Mouse (Mus musculus) liver, embryonic 12.5 days (tissue): ENCODE results near the gene Pkn3. TPM values are rescaled to one million over a fixed set of nuclear protein-coding genes. Genes with fewer than 3 reads are reported as not detected.
"Not testable (repeated sequence)": the region's sequence is repeated elsewhere in the genome, so short reads cannot be mapped to it uniquely, and the experiment has no call there.

Source experiments
- ATAC-seq: fragments of 200-750 bp; cut with Nextera tagmentation; 2 replicates; pipeline ENCODE4 v1.8.0; 2017; ENCODE audit warnings: moderate number of reproducible peaks, mild to moderate bottlenecking, moderate library complexity
- H3K27ac ChIP-seq: fragments of 300-500 bp; sonication (generic); 2 replicates; pipeline ENCODE4 v1.5.1; 2016; ENCODE audit warnings: mild to moderate bottlenecking
- H3K27me3 ChIP-seq: fragments of 300-500 bp; sonication (generic); replicated peaks from 2 replicates; pipeline ENCODE4 v1.6.1; 2016; ENCODE audit warnings: mild to moderate bottlenecking, moderate library complexity
- H3K36me3 ChIP-seq: fragments of 300-500 bp; sonication (generic); 2 replicates; pipeline ENCODE4 v1.6.1; 2016; ENCODE audit warnings: mild to moderate bottlenecking, moderate library complexity
- H3K4me1 ChIP-seq: fragments of 300-500 bp; sonication (generic); 2 replicates; pipeline ENCODE4 v1.6.1; 2016
- H3K4me2 ChIP-seq: fragments of 300-500 bp; sonication (generic); 2 replicates; pipeline ENCODE4 v1.6.1; 2016; ENCODE audit warnings: mild to moderate bottlenecking, moderate library complexity
- H3K4me3 ChIP-seq: fragments of 300-500 bp; sonication (generic); 2 replicates; pipeline ENCODE4 v1.5.1; 2016; ENCODE audit warnings: mild to moderate bottlenecking, moderate library complexity
- H3K9ac ChIP-seq: fragments of 300-500 bp; sonication (generic); 2 replicates; pipeline ENCODE4 v1.6.1; 2016; ENCODE audit warnings: mild to moderate bottlenecking, moderate library complexity
- H3K9me3 ChIP-seq: fragments of 300-500 bp; sonication (generic); replicated peaks from 2 replicates; pipeline ENCODE4 v1.6.1; 2016; ENCODE audit warnings: mild to moderate bottlenecking, moderate library complexity
- WGBS: fragments of 180-500 bp; shearing (Covaris S2); methylation state at CpG from one replicate; pipeline ENCODE4 v1.1.7; 2016; ENCODE audit not compliant: insufficient replicate concordance; 5-methylcytosine and 5-hydroxymethylcytosine counted together
- polyA plus RNA-seq: library from polyadenylated mRNA; unstranded; fragments of >200 nt; fragmentation: Nextera tagmentation; extraction: Ambion mirVana; gene quantifications from 2 replicates; pipeline ENCODE4 v1.2.1, GENCODE M21; 2016

The Pkn3 gene
- polyA plus RNA-seq, 1 experiment from 2014 or later: 5.1 TPM

- H3K36me3 ChIP-seq: peaks cover 58% of the 10 kb centered on the region
These were observed 34.0 kb downstream of the Pkn3 start for GRCm38 (mm10) chr2:30111500-30111899.

GRCm38 (mm10) chr2:30112564-30112963, 35.1 kb downstream of the Pkn3 start:
- H3K4me1 ChIP-seq: peaks cover 56% of the 10 kb centered on the region
- H3K4me3 ChIP-seq: no peak overlapping the region
- no peak overlapping the region for H3K4me2 ChIP-seq
- 0 out of 2 replicates have a peak overlapping the region, but pooled peaks have one; percentile 31 for H3K27ac ChIP-seq
- peaks cover 49% of the 10 kb centered on the region for H3K36me3 ChIP-seq
- no peak for ATAC-seq
- 0 out of 2 replicates have a peak overlapping the region, but pooled peaks have one; percentile 10 for H3K9ac ChIP-seq
- H3K27me3 ChIP-seq: no peaks in the 10 kb centered on the region
- WGBS: 42% methylated on average over 5 of the region's 5 CpGs
- H3K9me3 ChIP-seq: no peaks in the 10 kb centered on the region

More at GRCm38 (mm10) chr2:30111500-30111899, 34.0 kb downstream of the Pkn3 start:
- Histone ChIP-seq H3K27me3 (no peaks in the 10 kb centered on the region), H3K9ac (no peak overlapping the region), H3K9me3 (no peaks in the 10 kb centered on the region), H3K4me3 (no peak overlapping the region), H3K4me1 (peaks cover 51% of the 10 kb centered on the region), H3K27ac (peak overlapping the region; percentile 42; the same call in 1 of the 2 replicates), H3K4me2 (peak overlapping the region; percentile 15; the same call in 1 of the 2 replicates)
- 37% methylated on average over 2 of the region's 2 CpGs for WGBS
- ATAC-seq: peak; percentile 86

GRCm38 (mm10) chr2:30119641-30120051, 42.2 kb downstream of the Pkn3 start:
- H3K4me2 ChIP-seq: no peak overlapping the region
- H3K36me3 ChIP-seq: peaks cover 9% of the 10 kb centered on the region; the same call in 1 of the 2 replicates
- H3K4me1 ChIP-seq: peaks cover 24% of the 10 kb centered on the region
- no peak overlapping the region for H3K27ac ChIP-seq
- ATAC-seq: no peak
- WGBS: 64% methylated on average over 6 of the region's 6 CpGs
- H3K9me3 ChIP-seq: no peaks in the 10 kb centered on the region
- H3K27me3 ChIP-seq: no peaks in the 10 kb centered on the region
- no peak overlapping the region for H3K9ac ChIP-seq
- H3K4me3 ChIP-seq: no peak overlapping the region

- Histone ChIP-seq H3K9ac (no peak overlapping the region), H3K4me3 (no peak overlapping the region), H3K27ac (no peak overlapping the region), H3K27me3 (no peaks in the 10 kb centered on the region), H3K9me3 (no peaks in the 10 kb centered on the region), H3K4me2 (no peak overlapping the region), H3K4me1 (peaks cover 30% of the 10 kb centered on the region), H3K36me3 (peaks cover 9% of the 10 kb centered on the region; the same call in 1 of the 2 replicates)
- ATAC-seq: no peak
- WGBS: 79% methylated on average over 4 of the region's 4 CpGs
These were observed 42.8 kb downstream of the Pkn3 start for GRCm38 (mm10) chr2:30120269-30120668.

GRCm38 (mm10) chr2:30122766-30123165, 45.3 kb downstream of the Pkn3 start:
- no peaks in the 10 kb centered on the region for H3K9me3 ChIP-seq
- H3K27me3 ChIP-seq: no peaks in the 10 kb centered on the region
- peaks cover 9% of the 10 kb centered on the region; the same call in 1 of the 2 replicates for H3K36me3 ChIP-seq
- no peak for ATAC-seq
- no peak overlapping the region; the same call in 1 of the 2 replicates for H3K27ac ChIP-seq
- H3K4me2 ChIP-seq: peak overlapping the region; percentile 94; the same call in 1 of the 2 replicates
- 0 out of 2 replicates have a peak overlapping the region, but pooled peaks have one; percentile 9 for H3K9ac ChIP-seq
- no peak overlapping the region for H3K4me3 ChIP-seq
- peaks cover 23% of the 10 kb centered on the region for H3K4me1 ChIP-seq
- 76% methylated on average over 5 of the region's 5 CpGs for WGBS

GRCm38 (mm10) chr2:30123729-30124471, 46.4 kb downstream of the Pkn3 start:
- ATAC-seq: peak; percentile 45
- Histone ChIP-seq H3K9me3 (no peaks in the 10 kb centered on the region), H3K4me3 (peak overlapping the region; percentile 88), H3K4me1 (peaks cover 23% of the 10 kb centered on the region), H3K9ac (peak overlapping the region; percentile 94), H3K4me2 (peak overlapping the region; percentile 94), H3K27ac (peak overlapping the region; percentile 93), H3K27me3 (no peaks in the 10 kb centered on the region), H3K36me3 (peaks cover 9% of the 10 kb centered on the region; the same call in 1 of the 2 replicates)
- 2% methylated on average over 44 of the region's 44 CpGs for WGBS

GRCm38 (mm10) chr2:30124472-30125274, 47.2 kb downstream of the Pkn3 start, which contains the start of gene Zer1:
TSS of gene Zer1 (minus strand) at chr2:30124585.
- Histone ChIP-seq H3K27ac (peak within 1 kb of the TSS; percentile 93), H3K36me3 (peaks cover 9% of the 10 kb centered on the region; the same call in 1 of the 2 replicates), H3K9me3 (no peaks in the 10 kb centered on the region), H3K4me1 (peaks cover 24% of the 10 kb centered on the region), H3K4me3 (peak within 1 kb of the TSS; percentile 88), H3K27me3 (no peaks in the 10 kb centered on the region), H3K4me2 (peak within 1 kb of the TSS; percentile 94), H3K9ac (peak within 1 kb of the TSS; percentile 94)
- peak; percentile 97 for ATAC-seq
- whole genome bisulfite sequencing: 11% methylated on average over 31 of the region's 31 CpGs

GRCm38 (mm10) chr2:30128789-30129188, 51.3 kb downstream of the Pkn3 start:
- Histone ChIP-seq H3K9me3 (no peaks in the 10 kb centered on the region), H3K9ac (no peak overlapping the region), H3K4me3 (no peak overlapping the region), H3K4me1 (peaks cover 25% of the 10 kb centered on the region), H3K27ac (no peak overlapping the region), H3K27me3 (no peaks in the 10 kb centered on the region), H3K4me2 (no peak overlapping the region), H3K36me3 (no peaks in the 10 kb centered on the region)
- 24% methylated on average over 2 of the region's 2 CpGs for WGBS
- no peak for ATAC-seq

GRCm38 (mm10) chr2:30130156-30130555, 52.7 kb downstream of the Pkn3 start:
- no peak for ATAC-seq
- Histone ChIP-seq H3K4me3 (no peak overlapping the region), H3K4me1 (peaks cover 30% of the 10 kb centered on the region), H3K4me2 (no peak overlapping the region), H3K27ac (no peak overlapping the region), H3K9me3 (no peaks in the 10 kb centered on the region), H3K9ac (no peak overlapping the region), H3K27me3 (no peaks in the 10 kb centered on the region), H3K36me3 (no peaks in the 10 kb centered on the region; the same call in 1 of the 2 replicates)
- WGBS: 71% methylated on average over 4 of the region's 4 CpGs

GRCm38 (mm10) chr2:30131240-30131639, 53.8 kb downstream of the Pkn3 start:
- not testable (repeated sequence) for H3K27ac ChIP-seq, H3K9ac ChIP-seq, H3K4me3 ChIP-seq, ATAC-seq, H3K27me3 ChIP-seq, H3K36me3 ChIP-seq, H3K9me3 ChIP-seq, H3K4me2 ChIP-seq
- 74% methylated on average over 5 of the region's 5 CpGs for WGBS
- peaks cover 38% of the 10 kb centered on the region for H3K4me1 ChIP-seq

- Histone ChIP-seq H3K27ac (peak overlapping the region; percentile 93), H3K4me2 (peak overlapping the region; percentile 87), H3K4me1 (peaks cover 50% of the 10 kb centered on the region), H3K9me3 (no peaks in the 10 kb centered on the region), H3K9ac (peak overlapping the region; percentile 86), H3K36me3 (peaks cover 25% of the 10 kb centered on the region), H3K27me3 (no peaks in the 10 kb centered on the region), H3K4me3 (peak overlapping the region; percentile 80)
- 33% methylated on average over 16 of the region's 16 CpGs for WGBS
- ATAC-seq: peak; percentile 43
These were observed 55.5 kb downstream of the Pkn3 start for GRCm38 (mm10) chr2:30132801-30133612.
